Mouse (Mus musculus) T-helper 2 cell (primary cell): ENCODE results near the gene Mettl3.
"Not testable (repeated sequence)": the region's sequence is repeated elsewhere in the genome, so short reads cannot be mapped to it uniquely, and the experiment has no call there.

Source experiments
- in situ Hi-C: fragments of 300-600 bp; cut with MboI, MseI; formaldehyde crosslinking; loops from one replicate; pipeline ENCODE4 v1.15.1; 2025; ENCODE audit warnings: high pct_unique_total_duplicates

Mettl3 gene

GRCm38 (mm10) chr14:52304644-52305271 is at the start of gene Mettl3:
Gene Mettl3, minus strand, starts transcription at chr14:52305128.
- in situ Hi-C loops, result no loop called here

- in situ Hi-C loops, result no loop called here
Observed at GRCm38 (mm10) chr14:52339512-52339852, 34.6 kb upstream of the Mettl3 start.

GRCm38 (mm10) chr14:52338751-52339511 is 34.0 kb upstream of the Mettl3 start:
- in situ Hi-C loops, result no loop called here

GRCm38 (mm10) chr14:52332171-52332570 is 27.2 kb upstream of the Mettl3 start:
- in situ Hi-C loops, result no loop called here

- in situ Hi-C loops, result no loop called here
Observed at GRCm38 (mm10) chr14:52331069-52331750, 26.3 kb upstream of the Mettl3 start.

GRCm38 (mm10) chr14:52327910-52328812 is 23.2 kb upstream of the Mettl3 start, which contains the start of gene Sall2:
Gene Sall2, minus strand, starts transcription at chr14:52328762.
- in situ Hi-C loops, result no loop called here

GRCm38 (mm10) chr14:52327375-52327901 is 22.5 kb upstream of the Mettl3 start:
- in situ Hi-C loops, result no loop called here

GRCm38 (mm10) chr14:52325890-52326289 is 21.0 kb upstream of the Mettl3 start:
- in situ Hi-C loops, result no loop called here

GRCm38 (mm10) chr14:52319361-52319760 is 14.4 kb upstream of the Mettl3 start:
- in situ Hi-C loops, result no loop called here

GRCm38 (mm10) chr14:52316441-52317225 is 11.7 kb upstream of the Mettl3 start:
- in situ Hi-C loops, result no loop called here

- in situ Hi-C loops, result no loop called here
Observed at GRCm38 (mm10) chr14:52315792-52316440, 11.0 kb upstream of the Mettl3 start.

GRCm38 (mm10) chr14:52315283-52315780 is 10.4 kb upstream of the Mettl3 start:
- in situ Hi-C loops, result no loop called here

GRCm38 (mm10) chr14:52314808-52315150 is 9.9 kb upstream of the Mettl3 start:
- in situ Hi-C loops, result no loop called here

GRCm38 (mm10) chr14:52313931-52314807 is 9.2 kb upstream of the Mettl3 start:
- in situ Hi-C loops, result no loop called here

- in situ Hi-C loops, result no loop called here
Observed at GRCm38 (mm10) chr14:52310906-52311305, 6.0 kb upstream of the Mettl3 start.

- in situ Hi-C loops, result not testable (repeated sequence)
Observed at GRCm38 (mm10) chr14:52310343-52310742, 5.4 kb upstream of the Mettl3 start.

GRCm38 (mm10) chr14:52306100-52306499 is 1.2 kb upstream of the Mettl3 start:
- in situ Hi-C loops, result no loop called here

- in situ Hi-C loops, result not testable (repeated sequence)
Observed at GRCm38 (mm10) chr14:52303517-52303916, 1.4 kb downstream of the Mettl3 start.
